In the genomic region with DNA sequence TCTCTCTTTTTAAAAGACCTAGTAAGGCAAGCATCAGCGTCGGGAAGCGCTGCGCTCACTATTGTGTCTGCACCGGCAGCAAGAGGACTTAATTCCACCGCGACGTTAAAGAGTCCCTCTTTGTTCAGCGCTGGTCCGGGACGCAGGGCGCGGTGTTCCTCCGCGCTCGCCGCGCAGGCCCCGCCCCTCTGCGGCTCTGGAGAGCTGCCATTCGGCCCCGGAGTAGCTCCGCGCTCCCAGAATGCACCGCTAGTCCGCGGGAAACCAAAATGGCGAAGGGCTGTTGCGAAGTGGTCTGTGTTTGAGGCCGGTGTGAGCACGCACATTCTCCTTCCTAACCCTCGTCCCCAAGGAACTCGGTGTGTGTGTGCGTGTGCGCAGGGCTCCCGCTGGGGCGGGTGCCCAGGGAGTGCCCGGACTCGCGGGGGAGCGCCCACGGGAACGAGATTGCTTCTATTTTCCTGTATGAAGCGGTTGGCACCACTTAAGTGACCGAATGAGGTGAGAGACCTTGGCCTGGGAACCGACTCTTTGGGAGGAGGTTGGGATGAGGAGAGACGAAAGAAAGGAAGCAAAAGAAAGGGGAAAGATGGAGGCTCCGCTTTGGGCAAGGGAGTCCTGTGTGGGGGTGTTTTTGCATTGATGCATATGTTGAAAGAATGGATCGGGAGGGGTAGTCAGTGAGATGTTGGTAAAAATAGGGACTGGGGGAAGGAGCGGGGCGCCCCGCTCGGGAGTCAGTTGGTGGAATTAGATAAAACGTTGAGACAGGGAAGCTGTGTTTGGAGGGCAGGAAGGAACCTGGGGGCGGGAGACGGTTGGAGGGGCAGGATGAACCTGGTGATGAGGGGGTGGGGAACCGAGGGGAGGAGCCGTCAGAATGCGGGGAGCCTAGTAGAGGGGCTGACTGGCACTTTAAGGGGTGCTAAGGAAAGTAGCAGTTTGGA, we compare ENCODE assay signal across 7 mouse cellular contexts. TPM values are rescaled to one million over a fixed set of nuclear protein-coding genes. Genes with fewer than 3 reads are reported as not detected.
DNase-seq lines count a peak whose midpoint lies in the region; ATAC-seq lines count a peak whose summit lies in the region.

Gene Mtf2 (plus strand): TSS at position 210 of the 947 bp plus-strand sequence.

- peak within 1 kb of the TSS; percentile 98 for H3K9ac ChIP-seq in intestine, embryonic 15.5 days

- H3K4me1 ChIP-seq in intestine, embryonic 15.5 days (replicated peaks), result no peaks in the 10 kb centered on the region
- peaks cover 13% of the 10 kb centered on the region for H3K4me1 ChIP-seq in midbrain, embryonic 10.5 days

- H3K27me3 ChIP-seq in intestine, embryonic 15.5 days (replicated peaks), result no peaks in the 10 kb centered on the region
- no peaks in the 10 kb centered on the region for H3K27me3 ChIP-seq in midbrain, embryonic 10.5 days (ENCODE audit: low read depth, poor library complexity, severe bottlenecking)

- ATAC-seq in intestine, embryonic 15.5 days, result peak; percentile 99

- peak within 1 kb of the TSS; percentile 77 for H3K4me2 ChIP-seq in intestine, embryonic 15.5 days (replicated peaks)

- peak within 1 kb of the TSS; percentile 92 for H3K27ac ChIP-seq in intestine, embryonic 15.5 days
- H3K27ac ChIP-seq in midbrain, embryonic 10.5 days (replicated peaks), result peak within 1 kb of the TSS; percentile 96

- peaks cover 6% of the 10 kb centered on the region for H3K36me3 ChIP-seq in intestine, embryonic 15.5 days
- H3K36me3 ChIP-seq in midbrain, embryonic 10.5 days, result peaks cover 36% of the 10 kb centered on the region

- no peaks in the 10 kb centered on the region for H3K9me3 ChIP-seq in intestine, embryonic 15.5 days
- no peaks in the 10 kb centered on the region; the same call in 1 of the 2 replicates for H3K9me3 ChIP-seq in midbrain, embryonic 10.5 days (replicated peaks)

- under 1% methylated on average over 59 of the region's 59 CpGs for WGBS in intestine, embryonic 15.5 days
- WGBS in midbrain, embryonic 10.5 days, result under 1% methylated on average over 59 of the region's 59 CpGs

- intact Hi-C loops in gastrocnemius, postnatal 36 days (cut with DNase I), result no loop called here
- intact Hi-C loops in left cerebral cortex, postnatal 25 days (cut with DNase I), result loop anchor here (1.0 to 2.0 kb wide), 4 partner anchors 67 to 303 kb away; partner anchors contain the start of genes Ccdc18, Dr1, Fam69a and Tmed5

- peak within 1 kb of the TSS; percentile 72 for H3K4me3 ChIP-seq in intestine, embryonic 15.5 days (replicated peaks)
- peak within 1 kb of the TSS; percentile 82 for H3K4me3 ChIP-seq in midbrain, embryonic 10.5 days

- peak; percentile 97 for DNase-seq in adrenal gland, adult 2 months
- DNase-seq in embryo, embryonic 11.5 days (ENCODE audit: low read depth, low spot score), result peak; percentile 97
- peak; percentile 92 to 95 for DNase-seq in gastrocnemius, postnatal 36 days
- peak; percentile 97 for DNase-seq in left cerebral cortex, postnatal 25 days (ENCODE audit: low spot score in 2 of 2)
- DNase-seq in midbrain, embryonic 10.5 days (ENCODE audit: low spot score), result peak; percentile 96
- DNase-seq in right cerebral cortex, postnatal 4 days, result peak; percentile 97

RNA-seq across cellular contexts. Expression of gene Mtf2, which starts in this region (rescaled TPM):
- total RNA-seq in adrenal gland, adult 2 months (2021), result 10 to 100 TPM; 18.4 to 26.6 TPM
- 4.0 and 5.3 TPM in 2 replicates for polyA plus RNA-seq in adrenal gland, adult 2 months (2012; rRNA removed)
- 10 to 100 TPM in 1 of 2 experiments, 1 to 10 TPM in 1; 7.9 to 11.3 TPM for total RNA-seq in gastrocnemius, postnatal 36 days (2021)
- polyA plus RNA-seq in intestine, embryonic 15.5 days (2015; fragmentation: Nextera tagmentation; extraction: Ambion mirVana), result 71.8 and 86.0 TPM in 2 replicates
- 10 to 100 TPM; 51.7 to 55.8 TPM for total RNA-seq in left cerebral cortex, postnatal 25 days (2021)
- polyA plus RNA-seq in midbrain, embryonic 10.5 days (2016; fragmentation: Nextera tagmentation; extraction: Ambion mirVana), result 136 and 146 TPM in 2 replicates

Comparison
In these comparisons a context has a peak if more than half of its experiments do, and no peak if none do; other contexts are left out.
1. Peak in every context shown above with its lines: DNase-seq, ATAC-seq, H3K4me3 ChIP-seq and H3K27ac ChIP-seq.
2. RNA of gene Mtf2 (polyA plus RNA-seq): 136 to 146 TPM in midbrain, embryonic 10.5 days and 71.8 to 86.0 TPM in intestine, embryonic 15.5 days; 4.0 to 5.3 TPM in adrenal gland, adult 2 months; every median in the first group is over 10 times any median in the second.